In the genomic region with DNA sequence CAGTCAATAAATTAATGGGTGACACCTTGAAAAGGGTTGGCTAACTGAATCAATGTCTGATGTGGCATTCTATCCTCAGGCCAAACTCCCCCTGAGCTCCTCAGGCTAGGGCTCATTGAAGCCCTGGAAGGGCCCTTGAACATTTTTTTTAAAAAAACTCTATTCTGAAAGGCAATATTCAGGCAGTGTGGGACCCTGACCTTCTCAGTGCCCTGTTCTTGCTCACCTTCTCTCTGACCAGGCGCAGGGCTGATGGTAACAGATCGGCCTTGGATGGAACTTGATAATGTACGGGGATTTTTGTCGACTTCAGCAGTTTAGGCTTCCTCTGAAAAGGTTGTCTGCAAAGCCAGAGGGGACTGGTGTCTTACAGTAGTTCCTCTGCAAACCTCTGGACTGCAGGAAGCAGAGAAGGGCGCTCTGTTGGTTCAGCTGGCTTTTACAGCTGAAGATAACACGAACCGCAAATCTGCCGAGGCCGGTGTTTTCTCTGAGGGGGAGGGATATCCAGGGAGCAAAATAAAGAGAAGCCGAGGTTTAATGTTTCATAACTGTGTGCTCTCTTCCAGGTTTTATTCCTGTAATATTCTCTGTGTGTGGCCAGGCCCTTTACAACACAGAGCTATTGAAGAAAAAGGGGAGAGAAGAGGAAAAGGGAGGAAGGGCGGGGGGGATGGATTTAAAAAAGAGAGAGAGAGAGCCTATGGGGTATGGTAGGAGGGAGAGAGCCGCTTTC, we compare ENCODE assay signal across 10 mouse cellular contexts.
DNase-seq lines count a peak whose midpoint lies in the region; ATAC-seq and TF ChIP-seq lines count a peak whose summit lies in the region.
"Had no signal": no experiment of that assay in that cellular context is flagged by ENCODE, and none has a peak within 500 bp of the region (broad histone marks: within the 10 kb centered on the region; RNA-seq: fewer than 3 reads in every experiment).

No protein-coding gene starts in this region.

- ATAC-seq in heart, embryonic 14.5 days (ENCODE audit: insufficient number of reproducible peaks, insufficient read depth, low FRiP score, low read depth), result peak; percentile 50; the same call in 1 of the 2 replicates
- peak; percentile 65 for ATAC-seq in embryonic facial prominence, embryonic 11.5 days (replicated peaks; ENCODE audit: insufficient number of reproducible peaks, low FRiP score, low TSS enrichment, low read depth)
- peak; percentile 44; the same call in 1 of the 2 replicates for ATAC-seq in midbrain, embryonic 12.5 days (ENCODE audit: low FRiP score, low read depth)
- no peak for ATAC-seq in forebrain, embryonic 13.5 days
- ATAC-seq: Patski had no signal

- dilution Hi-C loops in CH12.LX (cut with MboI; ENCODE audit: extremely low pct_ligation_motif_present, extremely low pct_unique_long_range_greater_than_20kb, low sequenced_read_pairs), result no loop called here

- no peaks in the 10 kb centered on the region for H3K36me3 ChIP-seq in heart, embryonic 14.5 days (ENCODE audit: control insufficient read depth, insufficient read depth, low read length)
- no peaks in the 10 kb centered on the region for H3K36me3 ChIP-seq in CH12.LX (replicated peaks in 1 of 2; ENCODE audit: control insufficient read depth in 1 of 2, insufficient read depth in 1 of 2, low read length in 1 of 2)
- H3K36me3 ChIP-seq in embryonic facial prominence, embryonic 11.5 days (replicated peaks; ENCODE audit: control insufficient read depth, insufficient read depth, low read depth, low read length), result no peaks in the 10 kb centered on the region
- H3K36me3 ChIP-seq in midbrain, embryonic 12.5 days, result no peaks in the 10 kb centered on the region
- H3K36me3 ChIP-seq in forebrain, embryonic 13.5 days (ENCODE audit: poor library complexity, severe bottlenecking), result no peaks in the 10 kb centered on the region

- TF ChIP-seq POLR2A in CH12.LX (IDR thresholded peaks at IDR 0.05; ENCODE audit: low read depth, low read length), result no peak

- TF ChIP-seq EP300 in CH12.LX (IDR thresholded peaks at IDR 0.05; ENCODE audit: low read length), result no peak

- no peak overlapping the region for H3K4me3 ChIP-seq in heart, embryonic 14.5 days (ENCODE audit: control insufficient read depth in 1 of 2, insufficient read depth in 1 of 2, low read depth in 1 of 2, low read length in 2 of 2)
- no peak overlapping the region for H3K4me3 ChIP-seq in CH12.LX (replicated peaks in 1 of 3; ENCODE audit: low read depth in 2 of 3, low read length in 2 of 3, poor library complexity in 1 of 3)
- H3K4me3 ChIP-seq in embryonic facial prominence, embryonic 11.5 days (ENCODE audit: low read depth, low read length), result no peak overlapping the region
- no peak overlapping the region for H3K4me3 ChIP-seq in midbrain, embryonic 12.5 days
- H3K4me3 ChIP-seq in forebrain, embryonic 13.5 days, result no peak overlapping the region

- intact Hi-C loops in heart, postnatal 25 days (cut with DNase I), result no loop called here

- peak overlapping the region in 1 of 2 experiments; percentile 41; a peak in 1 of 4 replicates for H3K27ac ChIP-seq in heart, embryonic 14.5 days (replicated peaks in 1 of 2; ENCODE audit: control insufficient read depth in 1 of 2, insufficient read depth in 1 of 2, low read depth in 2 of 2, low read length in 2 of 2)
- no peak overlapping the region for H3K27ac ChIP-seq in CH12.LX (ENCODE audit: insufficient read depth, low read depth)
- no peak overlapping the region for H3K27ac ChIP-seq in embryonic facial prominence, embryonic 11.5 days (replicated peaks; ENCODE audit: low read depth, low read length)
- H3K27ac ChIP-seq in midbrain, embryonic 12.5 days (replicated peaks), result peak overlapping the region; percentile 63
- H3K27ac ChIP-seq in forebrain, embryonic 13.5 days, result no peak overlapping the region

- TF ChIP-seq CTCF in CH12.LX (conservative IDR thresholded peaks at IDR 0.05 in 1 of 2, IDR thresholded peaks at IDR 0.05 in 1 of 2; ENCODE audit: low read depth in 2 of 2, low read length in 2 of 2), result no peak

- no peak for DNase-seq in heart, postnatal 25 days (ENCODE audit: low spot score)
- no peak for DNase-seq in CH12.LX (ENCODE audit: extremely low read depth)
- peak; percentile 73 for DNase-seq in embryonic facial prominence, embryonic 11.5 days (ENCODE audit: low spot score)
- no peak for DNase-seq in layer of hippocampus, postnatal 14 days (ENCODE audit: low spot score in 2 of 2)
- DNase-seq in layer of hippocampus, adult 9-10 months (ENCODE audit: low spot score), result no peak
- DNase-seq: right cerebral cortex, postnatal 14 days had no signal

- peaks cover 0 to 6% of the 10 kb centered on the region in 2 experiments; a peak in 1 of 4 replicates for H3K4me1 ChIP-seq in heart, embryonic 14.5 days (ENCODE audit: control insufficient read depth in 2 of 2, insufficient read depth in 2 of 2, low read length in 2 of 2)
- H3K4me1 ChIP-seq in CH12.LX (ENCODE audit: control insufficient read depth in 1 of 2, insufficient read depth in 2 of 2), result 0 out of 4 replicates have a peak, but pooled peaks cover 0 to under 1% of the 10 kb centered on the region in 2 experiments
- H3K4me1 ChIP-seq in embryonic facial prominence, embryonic 11.5 days (ENCODE audit: control insufficient read depth, insufficient read depth, low read length), result no peaks in the 10 kb centered on the region
- H3K4me1 ChIP-seq in midbrain, embryonic 12.5 days, result peaks cover 4% of the 10 kb centered on the region; the same call in 1 of the 2 replicates
- H3K4me1 ChIP-seq in forebrain, embryonic 13.5 days, result no peaks in the 10 kb centered on the region

- H3K4me2 ChIP-seq in heart, embryonic 14.5 days (ENCODE audit: low read length), result peak overlapping the region; percentile 35
- no peak overlapping the region for H3K4me2 ChIP-seq in CH12.LX (ENCODE audit: insufficient read depth, low read depth, poor library complexity, severe bottlenecking)
- H3K4me2 ChIP-seq in embryonic facial prominence, embryonic 11.5 days (ENCODE audit: low read depth, low read length), result no peak overlapping the region
- no peak overlapping the region for H3K4me2 ChIP-seq in midbrain, embryonic 12.5 days (replicated peaks)
- H3K4me2 ChIP-seq in forebrain, embryonic 13.5 days, result no peak overlapping the region

- 32% methylated on average over 12 of the region's 12 CpGs for WGBS in heart, embryonic 14.5 days
- WGBS in embryonic facial prominence, embryonic 11.5 days, result 32% methylated on average over 12 of the region's 12 CpGs
- WGBS in midbrain, embryonic 12.5 days, result 60% methylated on average over 12 of the region's 12 CpGs
- 76% methylated on average over 12 of the region's 12 CpGs for WGBS in forebrain, embryonic 13.5 days

- in situ Hi-C loops in CH12.LX (cut with MboI; ENCODE audit: low pct_ligation_motif_present, low pct_unique_long_range_greater_than_20kb, low sequenced_read_pairs), result no loop called here

- H3K9ac ChIP-seq in heart, embryonic 14.5 days (ENCODE audit: low read length), result peak overlapping the region; percentile 28; the same call in 1 of the 2 replicates
- H3K9ac ChIP-seq in CH12.LX (ENCODE audit: insufficient read depth, low read depth), result no peak overlapping the region
- H3K9ac ChIP-seq in embryonic facial prominence, embryonic 11.5 days (replicated peaks; ENCODE audit: low read length), result no peak overlapping the region
- no peak overlapping the region for H3K9ac ChIP-seq in midbrain, embryonic 12.5 days (replicated peaks)
- H3K9ac ChIP-seq in forebrain, embryonic 13.5 days, result no peak overlapping the region

- H3K9me3 ChIP-seq in heart, embryonic 14.5 days (ENCODE audit: control insufficient read depth, low read length), result no peaks in the 10 kb centered on the region
- H3K9me3 ChIP-seq in CH12.LX (replicated peaks; ENCODE audit: low read length), result no peaks in the 10 kb centered on the region
- no peaks in the 10 kb centered on the region for H3K9me3 ChIP-seq in embryonic facial prominence, embryonic 11.5 days (replicated peaks; ENCODE audit: control insufficient read depth, low read length)
- H3K9me3 ChIP-seq in midbrain, embryonic 12.5 days, result no peaks in the 10 kb centered on the region
- no peaks in the 10 kb centered on the region for H3K9me3 ChIP-seq in forebrain, embryonic 13.5 days (replicated peaks)

- H3K79me2 ChIP-seq in CH12.LX (replicated peaks; ENCODE audit: control insufficient read depth, extremely low read depth, insufficient read depth, poor library complexity, severe bottlenecking), result no peaks in the 10 kb centered on the region

- TF ChIP-seq RAD21 in CH12.LX (IDR thresholded peaks at IDR 0.05; ENCODE audit: low read depth, low read length), result no peak

- H3K27me3 ChIP-seq in heart, embryonic 14.5 days (ENCODE audit: control insufficient read depth, insufficient read depth, low read length), result no peaks in the 10 kb centered on the region
- no peaks in the 10 kb centered on the region for H3K27me3 ChIP-seq in CH12.LX (replicated peaks)
- no peaks in the 10 kb centered on the region for H3K27me3 ChIP-seq in embryonic facial prominence, embryonic 11.5 days (ENCODE audit: control insufficient read depth, insufficient read depth, low read length)
- H3K27me3 ChIP-seq in midbrain, embryonic 12.5 days, result no peaks in the 10 kb centered on the region
- no peaks in the 10 kb centered on the region for H3K27me3 ChIP-seq in forebrain, embryonic 13.5 days
- H3K27me3 ChIP-seq: Patski had no signal

TF ChIP-seq in CH12.LX, 34 proteins besides CTCF, POLR2A, EP300 and RAD21:
- peak; percentile 48; the same call in 1 of the 2 replicates for TF ChIP-seq MAFK (IDR thresholded peaks at IDR 0.05; ENCODE audit: insufficient replicate concordance, low read length)
- TF ChIP-seq GABPA (IDR thresholded peaks at IDR 0.05; ENCODE audit: insufficient replicate concordance, low read depth, low read length), result no peak
TF ChIP-seq in CH12.LX: peak in this region for 1.
